Comparison of ENCODE assay signal across 1 mouse cellular context in the genomic region with DNA sequence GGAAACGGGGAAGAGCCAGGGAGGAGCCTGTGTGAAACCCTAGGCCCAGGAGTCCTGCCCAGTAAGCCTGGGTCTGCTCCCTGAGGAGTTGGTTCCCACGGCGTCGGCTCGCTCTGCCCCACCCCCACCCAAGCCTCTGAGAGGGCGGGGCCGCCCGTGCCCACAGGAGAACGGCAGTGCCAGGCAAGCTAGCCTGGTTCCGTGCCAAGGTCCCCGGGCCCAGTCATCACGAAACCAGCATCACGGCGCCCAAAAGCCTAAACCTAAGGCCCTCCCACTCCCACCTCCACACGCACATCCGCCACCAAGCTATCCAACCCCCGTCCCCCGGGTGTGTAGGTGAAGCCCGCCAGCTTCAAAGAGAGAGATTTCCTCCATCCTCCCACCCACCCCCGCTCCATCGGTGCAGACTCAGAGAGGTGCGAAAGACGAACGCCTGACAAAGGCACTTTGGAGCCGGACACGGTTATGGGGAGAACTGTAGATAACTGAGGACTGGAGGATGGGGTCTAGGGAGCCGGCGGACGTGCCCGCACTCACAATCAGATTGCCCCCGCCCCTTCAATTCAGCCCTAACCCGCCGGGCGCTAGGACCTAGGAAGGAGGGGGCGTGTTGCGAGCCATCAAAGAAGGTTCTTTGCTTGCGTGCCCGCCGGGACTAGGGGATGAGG.
TF ChIP-seq lines count a peak whose summit lies in the region.

No protein-coding gene starts in this region.

TF ChIP-seq in CH12.LX, 34 proteins besides CTCF, POLR2A, EP300 and RAD21:
- TF ChIP-seq UBTF (IDR thresholded peaks at IDR 0.05; ENCODE audit: low read depth, low read length): no peak
- TF ChIP-seq NRF1 (IDR thresholded peaks at IDR 0.05; ENCODE audit: low read depth, low read length): peak; percentile 45
- no peak for TF ChIP-seq ZC3H11A (IDR thresholded peaks at IDR 0.05; ENCODE audit: low read depth, low read length)
- no peak for TF ChIP-seq MAFK (IDR thresholded peaks at IDR 0.05; ENCODE audit: insufficient replicate concordance, low read length)
- TF ChIP-seq POLR2AphosphoS2 (IDR thresholded peaks at IDR 0.05; ENCODE audit: low read depth, low read length): no peak
- peak; percentile 24 for TF ChIP-seq HCFC1 (IDR thresholded peaks at IDR 0.05; ENCODE audit: low read depth, low read length)
- no peak for TF ChIP-seq MYC (IDR thresholded peaks at IDR 0.05; ENCODE audit: low read depth, low read length)
- no peak for TF ChIP-seq GABPA (IDR thresholded peaks at IDR 0.05; ENCODE audit: insufficient replicate concordance, low read depth, low read length)
- TF ChIP-seq JUND (conservative IDR thresholded peaks at IDR 0.05; ENCODE audit: low read depth, low read length): peak; percentile 61; the same call in 1 of the 2 replicates
- no peak for TF ChIP-seq USF1 (IDR thresholded peaks at IDR 0.05; ENCODE audit: low read depth, low read length)
- no peak for TF ChIP-seq ZNF384 (IDR thresholded peaks at IDR 0.05; ENCODE audit: low read depth, low read length)
- TF ChIP-seq ZMIZ1 (IDR thresholded peaks at IDR 0.05; ENCODE audit: low read depth, low read length): 0 out of 2 replicates have a peak, but pooled peaks have one; percentile 59
- no peak for TF ChIP-seq USF2 (conservative IDR thresholded peaks at IDR 0.05; ENCODE audit: low read depth, low read length)
- peak; percentile 78 for TF ChIP-seq BHLHE40 (IDR thresholded peaks at IDR 0.05; ENCODE audit: low read depth, low read length)
- 0 out of 2 replicates have a peak, but pooled peaks have one; percentile 56 for TF ChIP-seq RCOR1 (conservative IDR thresholded peaks at IDR 0.05; ENCODE audit: low read depth, low read length)
- TF ChIP-seq CHD2 (IDR thresholded peaks at IDR 0.05; ENCODE audit: low read length): peak; percentile 83
- peak; percentile 57; the same call in 1 of the 2 replicates for TF ChIP-seq MAX (IDR thresholded peaks at IDR 0.05; ENCODE audit: low read length)
- TF ChIP-seq CHD1 (IDR thresholded peaks at IDR 0.05; ENCODE audit: low read depth, low read length): no peak
- TF ChIP-seq ETS1 (conservative IDR thresholded peaks at IDR 0.05; ENCODE audit: low read depth, low read length): peak; percentile 37; the same call in 1 of the 2 replicates
- TF ChIP-seq JUN (IDR thresholded peaks at IDR 0.05; ENCODE audit: insufficient read depth, low read depth, low read length): peak; percentile 37; the same call in 1 of the 2 replicates
- peak; percentile 93 for TF ChIP-seq IRF4 (IDR thresholded peaks at IDR 0.05; ENCODE audit: low read depth, low read length)
- no peak for TF ChIP-seq PAX5 (IDR thresholded peaks at IDR 0.05; ENCODE audit: low read length)
- 0 out of 2 replicates have a peak, but pooled peaks have one; percentile 36 for TF ChIP-seq KAT2A (IDR thresholded peaks at IDR 0.05; ENCODE audit: insufficient replicate concordance, low read length)
- TF ChIP-seq TCF12 (IDR thresholded peaks at IDR 0.05; ENCODE audit: low read depth, low read length): peak; percentile 62; the same call in 1 of the 2 replicates
- 0 out of 2 replicates have a peak, but pooled peaks have one; percentile 13 for TF ChIP-seq ELF1 (IDR thresholded peaks at IDR 0.05; ENCODE audit: low read depth, low read length)
- TF ChIP-seq ZKSCAN1 (IDR thresholded peaks at IDR 0.05; ENCODE audit: borderline replicate concordance, low read depth, low read length): no peak
- peak; percentile 39 for TF ChIP-seq MEF2A (IDR thresholded peaks at IDR 0.05; ENCODE audit: borderline replicate concordance, low read depth, low read length)
- TF ChIP-seq NELFE (IDR thresholded peaks at IDR 0.05; ENCODE audit: low read depth, low read length): no peak
- peak; percentile 96 for TF ChIP-seq MAZ (IDR thresholded peaks at IDR 0.05; ENCODE audit: low read depth, low read length)
- TF ChIP-seq E2F4 (IDR thresholded peaks at IDR 0.05; ENCODE audit: insufficient replicate concordance, low read depth, low read length): 0 out of 2 replicates have a peak, but pooled peaks have one; percentile 65
- TF ChIP-seq MXI1 (IDR thresholded peaks at IDR 0.05; ENCODE audit: low read depth, low read length): 0 out of 2 replicates have a peak, but pooled peaks have one; percentile 59
- no peak for TF ChIP-seq TBP (conservative IDR thresholded peaks at IDR 0.05; ENCODE audit: low read depth, low read length)
- TF ChIP-seq SMC3 (IDR thresholded peaks at IDR 0.05; ENCODE audit: low read depth, low read length): no peak
- TF ChIP-seq SIN3A (IDR thresholded peaks at IDR 0.05; ENCODE audit: low read length): peak; percentile 90
